Mouse (Mus musculus): ENCODE measurements around the gene Clcn7. TPM values are rescaled to one million over a fixed set of nuclear protein-coding genes. Genes with fewer than 3 reads are reported as not detected.

Clcn7 gene
- 10 to 100 TPM; 44.0 to 44.4 TPM for total RNA-seq (2023)

GRCm38 (mm10) chr17:25133275-25133698 lies at the start of gene Clcn7:
TSS of gene Clcn7 (plus strand) at chr17:25133391.

GRCm38 (mm10) chr17:25083444-25083931 lies 49.7 kb upstream of the Clcn7 start, which contains the start of gene Tmem204:
TSS of gene Tmem204 (minus strand) at chr17:25083591.

GRCm38 (mm10) chr17:25115664-25116432 lies 17.3 kb upstream of the Clcn7 start, which contains the start of gene Telo2:
TSS of gene Telo2 (minus strand) at chr17:25115967.

GRCm38 (mm10) chr17:25120406-25120805 lies 12.8 kb upstream of the Clcn7 start, which contains the start of gene Ptx4:
TSS of gene Ptx4 (plus strand) at chr17:25120760.

GRCm38 (mm10) chr17:25162161-25162560 lies 29.0 kb downstream of the Clcn7 start, which contains the start of gene Ccdc154:
TSS of gene Ccdc154 (plus strand) at chr17:25162461.

GRCm38 (mm10) chr17:25175411-25175810 lies 42.2 kb downstream of the Clcn7 start, which contains the start of gene Gm38655:
TSS of gene Gm38655 (minus strand) at chr17:25175471.

GRCm38 (mm10) chr17:25184129-25184691 lies 51.0 kb downstream of the Clcn7 start, which contains the start of gene BC003965:
TSS of gene BC003965 (plus strand) at chr17:25184554.

GRCm38 (mm10) chr17:25188150-25189031 lies 55.2 kb downstream of the Clcn7 start, which contains the start of gene Unkl:
TSS of gene Unkl (plus strand) at chr17:25188397.

Other genes with a start within 250 kb of the Clcn7 start
- 10 to 100 TPM; 68.0 to 72.7 TPM for gene Nubp2, start 247.0 kb upstream of the Clcn7 start, total RNA-seq (2023)
- 10 to 100 TPM; 33.6 to 34.4 TPM for gene Spsb3, start 246.7 kb upstream of the Clcn7 start, total RNA-seq (2023)
- 10 to 100 TPM; 64.6 to 66.7 TPM for gene Eme2, start 238.3 kb upstream of the Clcn7 start, total RNA-seq (2023)
- gene Mrps34, start 238.3 kb upstream of the Clcn7 start, total RNA-seq (2023) = 10 to 100 TPM; 38.9 to 45.1 TPM
- 10 to 100 TPM; 18.5 to 30.4 TPM for gene Nme3, start 236.9 kb upstream of the Clcn7 start, total RNA-seq (2023)
- gene Mapk8ip3, start 196.4 kb upstream of the Clcn7 start, total RNA-seq (2023) = 100 to 1,000 TPM; 222 to 255 TPM
- 10 to 100 TPM; 20.0 to 29.0 TPM for gene Jpt2, start 172.7 kb upstream of the Clcn7 start, total RNA-seq (2023)
- 10 to 100 TPM; 35.4 to 46.2 TPM for gene Cramp1l, start 117.6 kb upstream of the Clcn7 start, total RNA-seq (2023)
- 10 to 100 TPM; 23.8 to 24.9 TPM for gene Ift140, start 117.3 kb upstream of the Clcn7 start, total RNA-seq (2023)
- gene Tmem204, start 49.8 kb upstream of the Clcn7 start, total RNA-seq (2023) = not detected
- gene Telo2, start 17.4 kb upstream of the Clcn7 start, total RNA-seq (2023) = 10 to 100 TPM; 39.2 to 46.6 TPM
- not detected for gene Ptx4, start 12.6 kb upstream of the Clcn7 start, total RNA-seq (2023)
- under 1 TPM in 1 of 2 experiments, not detected in 1; 0.47 TPM for gene Ccdc154, start 29.1 kb downstream of the Clcn7 start, total RNA-seq (2023)
- gene Gm38655, start 42.1 kb downstream of the Clcn7 start, total RNA-seq (2023) = not detected
- gene BC003965, start 51.2 kb downstream of the Clcn7 start, total RNA-seq (2023) = 10 to 100 TPM; 16.3 to 19.8 TPM
- gene Unkl, start 55.0 kb downstream of the Clcn7 start, total RNA-seq (2023) = 10 to 100 TPM; 82.5 to 91.6 TPM
- 10 to 100 TPM; 45.8 to 46.1 TPM for gene Gnptg, start 106.7 kb downstream of the Clcn7 start, total RNA-seq (2023)
- gene Tsr3, start 106.8 kb downstream of the Clcn7 start, total RNA-seq (2023) = 10 to 100 TPM; 27.9 to 28.7 TPM
- 10 to 100 TPM; 29.4 TPM for gene Baiap3, start 123.0 kb downstream of the Clcn7 start, total RNA-seq (2023)
- 100 to 1,000 TPM; 421 to 426 TPM for gene Ube2i, start 141.2 kb downstream of the Clcn7 start, total RNA-seq (2023)
- under 1 TPM in 1 of 2 experiments, not detected in 1; 0.76 TPM for gene Prss34, start 165.0 kb downstream of the Clcn7 start, total RNA-seq (2023)
- not detected for gene Prss28, start 175.3 kb downstream of the Clcn7 start, total RNA-seq (2023)
- not detected for gene Prss29, start 185.3 kb downstream of the Clcn7 start, total RNA-seq (2023)
- 1 to 10 TPM in 1 of 2 experiments, not detected in 1; 1.1 TPM for gene Tpsab1, start 212.2 kb downstream of the Clcn7 start, total RNA-seq (2023)
- gene Tpsb2, start 232.9 kb downstream of the Clcn7 start, total RNA-seq (2023) = 1 to 10 TPM in 1 of 2 experiments, not detected in 1; 1.0 TPM
- not detected for gene Tpsg1, start 235.9 kb downstream of the Clcn7 start, total RNA-seq (2023)